Mouse (Mus musculus) limb, embryonic 11.5 days (tissue): ENCODE data around the gene Hnrnpll. TPM values are rescaled to one million over a fixed set of nuclear protein-coding genes. Genes with fewer than 3 reads are reported as not detected.
A peak's percentile ranks its signal among the peaks of the same experiment; 100 is the strongest.

Source experiments
- ATAC-seq: fragments of 200-750 bp; cut with Nextera tagmentation; 2 replicates; pipeline ENCODE4 v1.8.0; 2017; ENCODE audit warnings: low read depth; ENCODE audit not compliant: insufficient number of reproducible peaks, low FRiP score, low TSS enrichment
- DNase-seq: peaks from one replicate; pipeline ENCODE4 v3.0.0-alpha.2; 2015; ENCODE audit warnings: low spot score
- H3K27ac ChIP-seq: fragments of 300-500 bp; sonication (generic); replicated peaks from 2 replicates; pipeline ENCODE4 v1.5.1; 2014; ENCODE audit warnings: low read depth, mild to moderate bottlenecking, low read length
- H3K27me3 ChIP-seq: fragments of 300-500 bp; sonication (generic); 2 replicates; pipeline ENCODE4 v1.6.1; 2014; ENCODE audit warnings: mild to moderate bottlenecking, low read length, mixed read lengths; ENCODE audit not compliant: control insufficient read depth, insufficient read depth
- H3K36me3 ChIP-seq: fragments of 300-500 bp; sonication (generic); 2 replicates; pipeline ENCODE4 v1.6.1; 2014; ENCODE audit warnings: mild to moderate bottlenecking, low read length, moderate library complexity, mixed read lengths; ENCODE audit not compliant: control insufficient read depth, insufficient read depth
- H3K4me1 ChIP-seq: fragments of 300-500 bp; sonication (generic); 2 replicates; pipeline ENCODE4 v1.6.1; 2014; ENCODE audit warnings: low read length, mixed read lengths; ENCODE audit not compliant: control insufficient read depth, insufficient read depth
- H3K4me2 ChIP-seq: fragments of 300-500 bp; sonication (generic); 2 replicates; pipeline ENCODE4 v1.6.1; 2014; ENCODE audit warnings: low read depth, mild to moderate bottlenecking, moderate library complexity; ENCODE audit not compliant: severe bottlenecking
- H3K4me3 ChIP-seq: fragments of 300-500 bp; sonication (generic); 2 replicates; pipeline ENCODE4 v1.5.1; 2014; ENCODE audit warnings: low read depth, low read length
- H3K9ac ChIP-seq: fragments of 300-500 bp; sonication (generic); 2 replicates; pipeline ENCODE4 v1.6.1; 2014; ENCODE audit warnings: mild to moderate bottlenecking, low read length
- H3K9me3 ChIP-seq: fragments of 300-500 bp; sonication (generic); 2 replicates; pipeline ENCODE4 v1.6.1; 2016; ENCODE audit warnings: low read length; ENCODE audit not compliant: control insufficient read depth
- WGBS: fragments of 180-500 bp; shearing (Covaris S2); extraction: QIAGEN DNeasy Blood & Tissue Kit; methylation state at CpG from one replicate; pipeline ENCODE4 v1.1.7; 2014; 5-methylcytosine and 5-hydroxymethylcytosine counted together
- polyA plus RNA-seq: library from polyadenylated mRNA; unstranded; fragments of >200 nt; fragmentation: Nextera tagmentation; extraction: Ambion mirVana; gene quantifications from 2 replicates; pipeline ENCODE4 v1.2.1, GENCODE M21; 2014

Gene Hnrnpll
- polyA plus RNA-seq, 1 experiment from 2014 or later, result 118 TPM

DNA sequence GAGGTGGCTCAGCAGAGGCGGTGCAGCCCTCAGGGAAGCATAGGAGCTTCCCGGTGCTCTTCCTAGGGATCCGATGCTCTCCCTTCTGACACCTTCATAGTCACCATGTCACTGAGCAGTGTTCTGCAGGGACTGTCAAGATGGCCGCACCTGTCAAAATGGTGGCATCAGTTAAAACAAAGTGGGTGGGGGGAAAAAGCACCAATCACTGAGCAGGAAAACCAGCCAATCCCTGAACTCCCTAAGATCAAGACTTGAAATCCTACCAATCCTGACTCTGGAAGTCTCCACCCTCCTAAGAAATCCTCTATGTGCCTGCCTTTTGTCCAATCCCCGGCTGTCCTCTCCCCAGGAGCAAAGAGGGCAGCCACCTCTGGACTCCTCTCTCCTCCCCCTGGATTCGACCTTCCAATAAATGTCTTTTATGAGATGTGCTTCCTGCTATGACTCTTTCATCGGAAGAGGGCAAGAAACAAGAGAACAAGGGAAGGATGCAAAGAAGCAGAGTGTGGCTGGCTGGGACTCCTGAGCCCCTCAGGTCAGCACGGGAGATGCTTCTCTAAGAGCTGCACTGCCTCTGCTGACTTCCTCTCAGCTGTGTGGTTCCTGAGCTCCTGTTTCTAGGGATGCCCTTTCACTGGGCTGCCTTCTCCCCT is 1.8 kb upstream of the Hnrnpll start:
- no peak overlapping the region for H3K4me2 ChIP-seq
- no peak overlapping the region for H3K9ac ChIP-seq
- peak; percentile 26 for DNase-seq
- peaks cover 8% of the 10 kb centered on the region; the same call in 1 of the 2 replicates for H3K4me1 ChIP-seq
- H3K36me3 ChIP-seq, result no peaks in the 10 kb centered on the region
- no peak overlapping the region for H3K4me3 ChIP-seq
- no peak overlapping the region for H3K27ac ChIP-seq
- no peaks in the 10 kb centered on the region for H3K27me3 ChIP-seq
- H3K9me3 ChIP-seq, result no peaks in the 10 kb centered on the region
- no peak for ATAC-seq
- WGBS, result 70% methylated on average over 8 of the region's 8 CpGs

- Histone ChIP-seq H3K36me3 (no peaks in the 10 kb centered on the region), H3K4me1 (peaks cover 8% of the 10 kb centered on the region; the same call in 1 of the 2 replicates), H3K4me2 (no peak overlapping the region), H3K27me3 (no peaks in the 10 kb centered on the region), H3K9me3 (no peaks in the 10 kb centered on the region), H3K9ac (no peak overlapping the region), H3K27ac (no peak overlapping the region), H3K4me3 (no peak overlapping the region)
- DNase-seq (no peak), ATAC-seq (no peak)
- WGBS, result 86% methylated on average over 10 of the region's 10 CpGs
Observed at GRCm38 (mm10) chr17:80063386-80063785, 1.3 kb upstream of the Hnrnpll start.

- 0 out of 2 replicates have a peak, but pooled peaks cover under 1% of the 10 kb centered on the region for H3K36me3 ChIP-seq
- H3K4me2 ChIP-seq, result peak overlapping the region; percentile 79
- no peaks in the 10 kb centered on the region for H3K9me3 ChIP-seq
- WGBS, result 2% methylated on average over 15 of the region's 15 CpGs
- peak overlapping the region; percentile 98 for H3K27ac ChIP-seq
- peaks cover 8% of the 10 kb centered on the region; the same call in 1 of the 2 replicates for H3K4me1 ChIP-seq
- H3K4me3 ChIP-seq, result peak overlapping the region; percentile 96
- ATAC-seq (peak; percentile 50; the same call in 1 of the 2 replicates), DNase-seq (no peak)
- no peaks in the 10 kb centered on the region for H3K27me3 ChIP-seq
- peak overlapping the region; percentile 97 for H3K9ac ChIP-seq
Observed at GRCm38 (mm10) chr17:80062620-80063010, 481 bp upstream of the Hnrnpll start.

- DNase-seq (peak; percentile 77), ATAC-seq (no peak)
- under 1% methylated on average over 81 of the region's 83 CpGs for WGBS
- peaks cover 8% of the 10 kb centered on the region; the same call in 1 of the 2 replicates for H3K4me1 ChIP-seq
- H3K4me3 ChIP-seq, result peak overlapping the region; percentile 96
- no peaks in the 10 kb centered on the region for H3K27me3 ChIP-seq
- H3K9ac ChIP-seq, result peak overlapping the region; percentile 97
- H3K27ac ChIP-seq, result peak overlapping the region; percentile 98
- H3K4me2 ChIP-seq, result peak overlapping the region; percentile 69
- 0 out of 2 replicates have a peak, but pooled peaks cover 2% of the 10 kb centered on the region for H3K36me3 ChIP-seq
- H3K9me3 ChIP-seq, result no peaks in the 10 kb centered on the region
Observed at GRCm38 (mm10) chr17:80060828-80061782, 1.0 kb downstream of the Hnrnpll start.

GRCm38 (mm10) chr17:80060151-80060550 is 2.0 kb downstream of the Hnrnpll start:
- H3K9me3 ChIP-seq, result no peaks in the 10 kb centered on the region
- ATAC-seq (no peak), DNase-seq (no peak)
- WGBS, result 18% methylated on average over 5 of the region's 5 CpGs
- no peak overlapping the region for H3K9ac ChIP-seq
- H3K4me3 ChIP-seq, result peak overlapping the region; percentile 96
- no peaks in the 10 kb centered on the region for H3K27me3 ChIP-seq
- H3K36me3 ChIP-seq, result 0 out of 2 replicates have a peak, but pooled peaks cover 2% of the 10 kb centered on the region
- H3K4me1 ChIP-seq, result peaks cover 8% of the 10 kb centered on the region; the same call in 1 of the 2 replicates
- H3K27ac ChIP-seq, result no peak overlapping the region
- H3K4me2 ChIP-seq, result peak overlapping the region; percentile 69

- Histone ChIP-seq H3K9ac (no peak overlapping the region), H3K4me2 (peak overlapping the region; percentile 69), H3K4me3 (peak overlapping the region; percentile 96), H3K27me3 (no peaks in the 10 kb centered on the region), H3K36me3 (0 out of 2 replicates have a peak, but pooled peaks cover 2% of the 10 kb centered on the region), H3K27ac (no peak overlapping the region), H3K9me3 (no peaks in the 10 kb centered on the region), H3K4me1 (peaks cover 8% of the 10 kb centered on the region; the same call in 1 of the 2 replicates)
- no peak for DNase-seq
- WGBS, result 12% methylated on average over 1 of the region's 1 CpGs
- no peak for ATAC-seq
Observed at GRCm38 (mm10) chr17:80059731-80060130, 2.4 kb downstream of the Hnrnpll start.

- DNase-seq (no peak), ATAC-seq (no peak)
- Histone ChIP-seq H3K36me3 (0 out of 2 replicates have a peak, but pooled peaks cover 2% of the 10 kb centered on the region), H3K9ac (no peak overlapping the region), H3K4me1 (peaks cover 8% of the 10 kb centered on the region; the same call in 1 of the 2 replicates), H3K27ac (no peak overlapping the region), H3K27me3 (no peaks in the 10 kb centered on the region), H3K4me2 (no peak overlapping the region), H3K4me3 (no peak overlapping the region), H3K9me3 (no peaks in the 10 kb centered on the region)
- 65% methylated on average over 1 of the region's 1 CpGs for WGBS
Observed at GRCm38 (mm10) chr17:80058501-80058900, 3.6 kb downstream of the Hnrnpll start.
